Mouse (Mus musculus): ENCODE data around the gene Gtsf1.
"Not testable (repeated sequence)": the region's sequence is repeated elsewhere in the genome, so short reads cannot be mapped to it uniquely, and the experiment has no call there.

Gene Gtsf1

DNA sequence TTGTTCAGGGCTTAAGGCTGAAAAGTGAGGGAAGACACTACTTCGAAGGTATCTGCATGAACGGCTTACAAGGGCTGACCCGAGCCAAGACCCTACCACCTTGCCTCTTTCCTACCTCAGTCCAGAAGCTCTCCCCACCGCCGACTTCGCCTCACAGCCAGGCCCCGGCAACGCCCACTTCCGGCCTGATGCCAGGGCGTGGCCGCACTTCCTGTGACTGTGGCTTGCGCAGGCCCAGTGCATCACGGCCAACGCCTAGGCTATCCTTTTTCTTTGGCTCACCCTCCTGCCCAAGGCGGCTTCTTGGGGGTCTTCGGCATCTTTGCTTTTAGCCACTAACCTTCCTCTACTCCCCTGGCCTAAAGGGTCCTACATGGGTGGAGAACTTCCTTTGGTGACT is at the start of gene Gtsf1:
Gtsf1 (minus strand) TSS at position 230 of the 400 bp plus-strand sequence.
- no peak for DNase-seq (ENCODE audit: extremely low read depth, low read depth, low spot score)

DNA sequence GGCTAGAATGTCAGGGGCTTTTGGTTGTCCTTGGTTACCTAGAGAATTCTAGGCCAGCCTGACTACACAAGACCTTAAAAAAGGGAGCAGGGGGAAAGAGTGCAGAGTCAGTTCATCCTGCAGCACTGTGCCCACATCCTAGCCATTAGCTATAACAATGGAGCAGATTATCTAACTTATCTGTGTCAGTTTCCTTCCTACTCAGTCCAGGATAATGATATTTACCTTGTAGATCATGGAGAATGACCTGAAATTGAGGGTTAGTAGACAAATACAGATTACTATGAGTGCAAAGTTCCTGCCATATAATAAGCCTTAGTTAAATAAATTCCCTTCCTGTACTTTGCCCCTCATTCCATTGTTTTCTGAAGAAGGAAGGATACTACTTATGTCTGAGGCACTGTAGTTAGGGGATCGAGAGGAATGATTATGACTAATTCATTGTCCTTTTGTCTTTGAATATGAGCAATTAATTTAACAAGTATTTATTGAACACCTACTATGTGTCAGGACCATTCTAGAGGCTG is 48.9 kb upstream of the Gtsf1 start:
- DNase-seq (ENCODE audit: extremely low read depth, low read depth, low spot score): no peak

DNA sequence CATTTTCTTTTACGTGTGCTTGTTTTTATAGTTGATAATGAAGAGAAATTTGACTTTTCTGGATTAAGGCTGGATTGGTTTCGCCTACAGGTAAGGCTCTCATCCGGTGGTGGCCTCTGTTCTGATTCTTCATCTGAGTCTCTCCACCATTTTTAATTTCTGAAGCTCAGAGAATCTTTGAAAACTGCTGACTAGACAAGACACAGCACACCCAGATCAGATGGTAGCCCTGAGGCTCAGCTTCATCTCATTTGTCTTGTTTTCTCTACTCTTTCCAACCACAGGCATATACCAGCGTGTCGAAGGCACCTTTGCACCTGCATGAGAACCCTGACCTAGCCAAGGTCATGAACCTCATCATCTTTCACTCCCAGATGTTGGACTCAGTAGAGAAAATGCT is 43.5 kb upstream of the Gtsf1 start:
- no peak for DNase-seq (ENCODE audit: extremely low read depth, low read depth, low spot score)

DNA sequence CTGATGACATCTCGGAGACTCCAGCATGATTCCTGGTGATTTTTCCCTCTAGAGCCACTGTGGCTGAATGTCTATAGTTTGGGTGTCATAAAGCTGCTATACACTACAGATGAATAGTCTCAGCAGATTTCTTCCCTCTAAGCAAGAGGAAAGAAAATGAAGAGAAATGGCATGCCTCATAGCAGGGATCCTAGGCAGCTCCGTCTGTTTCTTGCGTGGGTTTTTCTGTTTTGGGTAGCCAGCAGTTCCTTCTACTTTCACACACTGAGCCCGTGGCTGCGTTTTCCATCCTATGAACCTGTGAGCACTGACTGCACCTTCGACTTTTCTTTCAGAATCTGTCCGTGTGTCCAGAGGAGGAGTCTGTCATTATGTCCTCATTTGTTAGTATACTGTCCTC is 42.9 kb upstream of the Gtsf1 start:
- no peak for DNase-seq (ENCODE audit: extremely low read depth, low read depth, low spot score)

DNA sequence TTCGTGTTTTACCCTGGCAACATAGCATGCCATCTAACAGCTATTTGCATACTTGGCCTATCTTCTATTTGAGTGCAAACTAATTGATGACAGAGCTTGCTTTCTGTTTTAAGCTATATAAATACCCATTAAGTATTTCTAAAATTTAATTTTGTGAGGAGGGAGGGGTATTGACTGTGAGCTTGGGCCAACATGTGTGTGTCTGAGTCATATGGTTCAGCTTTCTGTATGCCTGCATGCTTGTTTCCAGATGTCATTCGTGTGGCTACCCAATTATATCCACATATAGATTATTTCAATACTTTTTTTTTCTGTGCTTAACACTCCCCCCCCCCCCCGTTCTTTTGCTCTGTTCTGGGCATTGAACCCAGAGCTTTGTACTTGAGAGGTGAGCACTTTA is 42.0 kb upstream of the Gtsf1 start:
- DNase-seq (ENCODE audit: extremely low read depth, low read depth, low spot score): no peak

DNA sequence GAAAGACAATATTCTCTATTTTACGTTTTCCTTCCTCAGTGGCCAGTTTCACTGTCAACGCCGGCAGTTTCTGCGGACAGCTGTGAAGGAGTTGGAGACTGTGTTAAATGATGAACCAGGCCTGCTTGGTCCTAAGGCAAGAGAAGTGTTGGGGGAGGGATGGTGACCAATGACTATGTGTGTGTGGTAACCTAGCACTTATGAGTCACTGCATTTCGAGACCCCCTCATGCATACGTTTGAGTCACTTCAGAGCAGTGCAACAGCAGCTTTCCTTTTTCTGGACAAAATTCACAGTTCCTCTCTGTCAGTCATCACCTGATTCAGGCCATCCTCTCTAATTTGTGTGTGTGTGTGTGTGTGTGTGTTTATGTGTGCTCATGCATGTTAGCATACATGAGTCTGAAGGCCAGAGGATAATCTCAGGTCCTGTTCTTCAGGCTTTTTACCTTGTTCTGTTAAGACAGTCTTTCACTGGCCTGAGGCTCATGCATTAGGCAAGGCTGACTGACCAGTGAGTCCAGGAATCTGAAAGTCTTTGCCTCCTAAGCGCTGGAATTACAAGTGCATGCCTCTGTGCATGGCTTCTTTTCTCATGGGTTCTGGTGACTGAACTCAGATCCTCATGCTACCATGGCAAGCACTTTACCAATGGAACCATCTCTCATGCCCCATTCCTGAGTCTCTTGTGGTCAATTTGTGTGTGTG is 41.4 kb upstream of the Gtsf1 start:
- no peak for DNase-seq (ENCODE audit: extremely low read depth, low read depth, low spot score)

DNA sequence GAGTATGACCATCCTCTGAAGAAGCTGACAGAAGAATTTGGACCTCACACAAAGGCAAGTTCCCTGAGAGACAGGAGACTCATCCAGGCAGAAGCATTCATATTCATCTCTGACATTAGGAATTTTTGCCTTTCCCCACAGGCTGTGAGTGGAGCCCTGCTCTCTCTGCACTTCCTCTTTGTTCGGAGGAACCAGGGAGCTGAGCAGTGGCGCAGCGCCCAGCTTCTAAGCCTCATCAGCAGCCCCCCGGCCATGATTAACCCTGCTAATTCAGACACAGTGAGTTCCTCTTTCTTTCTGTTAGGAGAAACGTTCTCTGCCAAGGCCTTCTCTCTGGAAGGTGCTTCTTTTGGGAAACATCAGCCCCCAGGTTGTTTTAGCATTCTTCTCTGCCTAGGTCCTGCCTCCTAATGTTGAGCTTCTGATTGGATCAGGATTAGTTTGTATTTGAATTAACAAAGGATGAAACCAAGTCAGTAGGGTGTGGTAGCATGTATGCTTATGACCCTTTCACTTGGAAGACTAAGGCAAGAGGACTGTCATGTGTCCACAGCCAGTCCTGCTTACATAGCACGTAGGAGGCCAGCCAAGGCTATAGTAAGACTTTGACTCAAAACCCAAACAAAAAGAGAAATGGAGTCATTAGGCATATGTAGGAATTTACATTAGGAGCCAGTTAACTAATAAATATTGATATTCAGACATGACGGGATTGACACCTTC is 32.4 kb upstream of the Gtsf1 start:
- no peak for DNase-seq (ENCODE audit: extremely low read depth, low read depth, low spot score)

DNA sequence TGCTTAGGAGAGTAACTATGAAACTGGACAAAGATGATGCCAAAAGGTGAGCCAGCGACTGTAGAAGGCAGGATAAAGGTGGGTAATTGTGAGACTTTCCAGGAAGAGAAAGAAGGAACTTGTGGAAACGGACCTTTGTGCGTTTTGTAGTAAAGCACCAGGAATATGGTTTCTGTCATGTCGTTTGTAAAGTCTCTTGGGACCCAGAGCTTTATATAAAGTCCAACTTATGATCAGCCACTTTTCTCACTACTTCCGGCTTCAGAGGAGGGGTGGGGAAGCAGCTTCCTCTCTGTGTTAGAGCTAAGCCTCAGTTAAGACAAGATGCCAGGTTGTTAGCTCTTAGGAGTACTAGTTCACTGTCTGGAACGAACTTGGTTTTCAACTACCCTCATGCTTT is 24.2 kb upstream of the Gtsf1 start:
- no peak for DNase-seq (ENCODE audit: extremely low read depth, low read depth, low spot score)

DNA sequence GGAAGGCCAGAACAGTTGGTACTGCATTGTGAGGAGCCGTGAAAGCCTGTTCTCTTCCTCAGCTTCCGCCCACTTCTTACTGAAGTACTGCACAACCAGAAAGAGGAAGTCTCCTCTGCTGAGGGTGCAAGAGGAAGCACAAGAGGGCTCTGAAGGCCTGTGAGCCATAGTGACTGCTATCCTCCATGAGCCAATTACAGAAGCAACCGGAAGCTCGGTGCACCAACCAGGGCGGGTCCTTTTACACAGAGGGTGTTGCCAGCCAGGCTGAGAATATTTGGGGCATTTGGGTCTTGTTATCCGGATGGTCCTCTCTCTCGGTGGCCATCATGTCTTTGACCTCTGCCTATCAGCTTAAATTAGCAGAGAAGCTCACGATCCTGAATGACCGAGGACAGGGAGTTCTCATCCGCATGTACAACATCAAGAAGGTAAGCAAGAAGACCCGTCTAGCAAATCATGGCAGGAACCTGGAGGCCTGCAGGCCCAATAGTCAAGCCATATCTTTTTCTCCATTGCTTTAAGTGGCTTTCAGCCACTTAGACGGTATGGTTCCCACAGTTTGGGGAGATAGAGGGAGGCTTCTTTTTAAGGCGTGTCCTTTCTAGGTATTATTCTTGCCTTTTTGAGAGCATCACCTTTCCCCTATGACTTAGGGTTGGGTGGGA is 23.4 kb upstream of the Gtsf1 start, which contains the start of gene Nckap1l:
Nckap1l (plus strand) TSS at position 244 of the 668 bp plus-strand sequence.
- DNase-seq (ENCODE audit: extremely low read depth, low read depth, low spot score): no peak

DNA sequence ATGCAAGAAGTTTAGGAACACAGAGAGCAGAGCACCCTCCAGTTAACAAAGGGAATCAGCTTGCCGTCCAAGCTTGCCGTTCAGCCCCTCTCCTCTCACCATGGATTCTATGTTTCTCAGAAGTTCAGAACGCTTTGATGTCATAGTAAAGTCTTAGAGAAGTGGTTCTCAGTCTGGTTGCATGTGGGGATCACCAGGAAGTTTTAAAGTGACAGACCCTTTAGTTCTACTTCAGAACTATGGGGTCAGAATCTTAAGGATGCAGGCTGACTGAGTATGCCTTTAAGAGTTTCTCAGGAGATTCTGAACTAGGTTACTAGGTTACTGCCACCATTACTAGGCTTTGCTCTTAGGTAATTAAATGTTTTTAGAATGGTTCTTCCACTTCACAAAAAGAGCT is 18.1 kb upstream of the Gtsf1 start, which contains the start of gene Gtsf2:
Gtsf2 (minus strand) TSS at position 101 of the 400 bp plus-strand sequence.
- DNase-seq (ENCODE audit: extremely low read depth, low read depth, low spot score): no peak

DNA sequence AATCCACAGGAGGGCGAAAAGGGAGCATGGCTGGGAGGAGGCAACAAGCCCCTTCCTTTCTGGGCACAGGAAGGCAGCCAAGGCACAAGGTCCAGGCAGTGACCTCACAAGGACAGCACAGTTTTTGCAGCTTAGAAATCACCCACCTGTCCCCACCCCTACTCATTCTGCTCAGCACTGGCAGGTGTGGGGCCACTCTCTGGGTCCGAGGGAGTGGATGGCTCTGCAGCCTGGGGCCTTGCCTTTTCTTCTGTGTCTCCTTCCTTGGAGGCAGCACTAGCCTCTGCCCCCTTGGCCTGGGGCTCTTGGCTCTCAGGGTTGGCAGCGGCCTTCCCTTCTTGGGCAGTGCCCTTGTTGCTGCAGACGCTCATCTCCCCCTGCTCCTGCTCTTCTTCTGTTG is 15.7 kb upstream of the Gtsf1 start:
- DNase-seq (ENCODE audit: extremely low read depth, low read depth, low spot score): not testable (repeated sequence)

DNA sequence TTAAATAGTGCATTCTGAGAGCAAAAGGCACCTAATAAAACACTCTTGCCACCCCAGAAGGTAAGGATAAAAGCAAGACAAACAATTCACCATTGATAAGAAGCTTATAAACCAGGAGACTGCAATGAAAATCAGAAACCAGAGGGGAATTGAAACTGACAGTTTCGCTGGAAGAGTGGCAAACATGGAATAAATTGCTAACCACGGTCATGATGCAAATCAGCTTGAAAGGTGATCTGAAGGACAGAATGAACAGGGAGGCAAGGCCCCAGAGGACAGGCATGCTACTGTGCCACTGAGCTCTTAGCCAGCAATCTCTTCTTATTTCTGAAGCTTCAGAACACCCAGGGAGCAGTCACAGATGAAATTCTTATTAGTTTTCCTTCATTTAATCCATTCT is 3.3 kb downstream of the Gtsf1 start:
- no peak for DNase-seq (ENCODE audit: extremely low read depth, low read depth, low spot score)

DNA sequence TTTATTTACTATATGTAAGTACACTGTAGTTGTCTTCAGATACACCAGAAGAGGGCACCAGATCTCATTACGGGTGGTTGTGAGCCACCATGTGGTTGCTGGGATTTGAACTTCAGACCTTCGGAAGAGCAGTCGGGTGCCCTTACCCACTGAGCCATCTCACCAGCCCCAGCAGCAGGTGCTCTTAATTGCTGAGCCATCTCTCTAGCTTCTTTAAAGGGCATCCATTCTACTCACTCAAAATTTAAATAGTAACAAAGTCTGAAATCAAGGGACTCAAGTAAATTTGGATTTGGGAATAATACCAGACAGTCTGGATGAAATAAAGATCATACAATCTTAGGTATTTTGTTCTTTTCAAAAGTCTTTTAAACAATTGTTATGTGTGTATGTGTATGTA is 24.7 kb downstream of the Gtsf1 start:
- not testable (repeated sequence) for DNase-seq (ENCODE audit: extremely low read depth, low read depth, low spot score)

DNA sequence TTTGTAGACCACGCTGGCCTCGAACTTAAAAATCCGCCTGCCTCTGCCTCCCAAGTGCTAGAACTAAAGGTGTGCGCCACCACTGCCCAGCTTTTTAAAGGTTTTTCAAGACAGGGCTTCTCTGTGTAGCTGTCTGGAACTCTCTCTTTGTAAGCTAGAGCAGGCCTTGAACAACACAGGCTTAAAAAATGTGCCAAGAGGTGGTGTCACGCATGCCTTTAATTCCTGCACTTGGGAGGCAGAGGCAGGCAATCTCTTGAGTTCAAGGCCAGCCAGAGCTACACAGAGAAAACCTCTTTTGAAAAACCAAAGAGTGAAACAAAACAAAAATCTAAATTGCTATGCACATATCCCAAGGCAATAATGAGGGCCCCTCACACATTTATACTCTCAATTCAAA is 28.9 kb downstream of the Gtsf1 start:
- no peak for DNase-seq (ENCODE audit: extremely low read depth, low read depth, low spot score)

DNA sequence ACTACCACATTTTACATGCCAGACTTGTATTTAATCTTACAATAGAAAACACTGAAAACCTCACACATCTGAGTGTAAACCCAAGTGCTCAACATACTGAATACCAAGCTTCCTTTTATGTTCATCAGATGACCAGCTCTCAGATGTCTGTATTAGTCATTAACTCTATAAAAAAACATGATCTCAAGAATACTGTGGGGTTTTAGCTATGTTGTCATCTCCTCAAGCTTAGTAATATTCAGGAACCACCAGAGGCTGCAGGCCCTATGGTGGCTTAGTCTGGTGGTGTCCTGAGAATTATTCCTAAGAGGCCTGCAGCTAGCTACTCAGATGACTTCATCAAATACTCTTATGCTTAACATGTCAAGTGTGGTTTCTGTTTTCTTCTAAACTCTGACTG is 36.7 kb downstream of the Gtsf1 start:
- DNase-seq (ENCODE audit: extremely low read depth, low read depth, low spot score): no peak

DNA sequence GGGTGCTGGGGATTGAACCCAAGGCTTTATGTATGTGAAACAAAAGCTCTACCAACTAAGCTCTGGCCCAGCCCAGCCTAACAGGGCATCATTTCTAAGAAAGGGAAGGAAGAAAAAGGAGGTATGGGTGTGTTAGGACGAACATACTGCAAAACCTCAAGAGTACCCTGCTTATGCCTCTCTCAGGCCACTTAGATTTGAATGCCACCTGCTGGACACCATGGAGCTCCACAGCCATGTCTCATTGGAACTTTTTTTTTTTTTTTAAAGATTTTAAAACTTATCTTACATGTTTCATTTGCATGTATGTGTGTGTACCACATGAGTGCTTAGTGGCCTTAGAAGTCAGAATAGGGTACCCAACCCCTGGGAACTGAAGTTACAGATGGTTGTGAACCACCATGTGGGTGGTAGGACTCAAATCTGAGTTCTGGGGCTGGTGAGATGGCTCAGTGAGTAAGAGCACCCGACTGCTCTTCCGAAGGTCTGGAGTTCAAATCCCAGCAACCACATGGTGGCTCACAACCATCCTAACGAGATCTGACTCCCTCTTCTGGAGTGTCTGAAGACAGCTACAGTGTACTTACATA is 41.6 kb downstream of the Gtsf1 start:
- DNase-seq (ENCODE audit: extremely low read depth, low read depth, low spot score): no peak

DNA sequence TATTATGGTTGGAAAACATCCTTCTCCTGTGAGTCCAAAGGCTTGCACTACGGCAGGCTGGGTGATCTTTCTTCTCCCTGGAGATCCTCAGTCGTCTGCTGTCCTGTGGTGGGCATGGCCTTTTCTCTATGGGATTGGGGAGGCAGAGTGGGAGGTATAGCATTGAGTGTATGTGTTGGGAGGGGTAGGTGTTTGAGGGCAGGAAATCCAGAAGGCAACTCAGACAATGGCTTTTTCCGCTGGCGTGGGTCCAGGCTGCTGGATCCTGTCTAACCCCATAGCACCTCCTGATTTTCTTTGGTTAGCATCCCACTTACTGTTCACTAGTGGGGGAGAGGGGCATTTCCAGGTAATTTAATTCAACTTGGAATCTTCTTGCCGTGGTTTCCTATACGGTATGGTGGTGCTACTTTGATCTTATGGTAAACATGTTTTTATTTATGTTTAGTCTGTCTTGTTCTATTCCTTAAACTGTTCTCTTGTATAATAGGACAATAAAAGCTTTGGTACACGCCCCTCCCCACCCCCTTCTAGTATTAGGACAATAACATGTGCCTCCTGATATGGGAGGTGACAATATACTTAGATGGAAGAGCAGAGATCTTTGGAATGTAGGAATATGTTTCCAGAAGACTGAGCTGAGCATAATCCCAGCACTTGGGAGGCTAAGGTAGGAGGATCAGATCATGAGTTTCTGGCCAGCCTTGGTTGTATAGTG is 46.3 kb downstream of the Gtsf1 start:
- no peak for DNase-seq (ENCODE audit: extremely low read depth, low read depth, low spot score)

DNA sequence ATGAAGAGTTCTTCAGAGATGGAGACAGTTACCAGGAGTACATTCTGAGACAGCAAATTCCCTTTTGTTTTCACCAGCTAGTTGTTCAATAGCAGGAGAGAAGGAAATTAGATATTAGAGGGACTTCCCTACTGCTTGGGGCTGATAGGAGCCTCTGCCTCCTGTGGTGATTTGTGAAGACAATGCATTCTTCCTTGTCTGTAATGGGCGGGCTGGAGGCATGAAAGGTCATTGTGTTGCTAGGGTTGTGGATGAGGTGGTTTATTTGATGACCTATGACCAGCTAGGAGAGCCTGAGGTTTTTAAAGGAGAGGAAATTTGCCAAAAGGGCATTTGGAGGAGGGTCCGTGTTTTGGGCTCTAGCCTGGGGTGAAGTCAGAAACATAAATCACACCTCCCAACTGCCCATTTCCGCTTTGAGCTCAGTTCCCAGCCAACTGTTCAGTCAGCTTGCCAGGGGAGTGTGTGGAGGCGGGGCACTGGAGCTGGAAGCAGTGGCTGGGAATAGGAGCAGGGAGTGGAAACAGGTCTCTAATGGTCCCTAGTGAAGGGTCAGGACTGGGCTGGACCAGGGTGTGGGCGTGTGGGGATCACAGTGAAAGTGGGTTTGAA is 47.4 kb downstream of the Gtsf1 start:
- no peak for DNase-seq (ENCODE audit: extremely low read depth, low read depth, low spot score)

DNA sequence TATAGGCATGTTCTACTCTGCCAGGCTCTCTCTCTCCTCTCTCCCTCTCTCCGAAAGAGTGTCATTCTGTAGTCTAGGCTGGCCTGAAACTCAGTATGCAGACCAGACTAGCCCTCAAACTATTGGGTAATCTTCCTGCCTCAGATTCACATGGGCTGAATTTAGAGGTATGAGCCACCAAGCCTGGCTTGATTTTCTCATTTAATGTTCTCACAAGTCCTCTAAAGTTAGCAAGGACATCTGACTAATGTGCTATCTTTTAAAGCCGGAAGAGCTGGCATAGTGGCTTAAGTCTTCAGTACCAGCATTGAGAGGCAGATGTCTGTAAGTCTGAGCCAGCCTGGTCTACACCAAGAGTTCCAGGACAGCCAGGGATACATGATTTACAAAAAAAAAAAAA is 48.2 kb downstream of the Gtsf1 start:
- DNase-seq (ENCODE audit: extremely low read depth, low read depth, low spot score): no peak

DNA sequence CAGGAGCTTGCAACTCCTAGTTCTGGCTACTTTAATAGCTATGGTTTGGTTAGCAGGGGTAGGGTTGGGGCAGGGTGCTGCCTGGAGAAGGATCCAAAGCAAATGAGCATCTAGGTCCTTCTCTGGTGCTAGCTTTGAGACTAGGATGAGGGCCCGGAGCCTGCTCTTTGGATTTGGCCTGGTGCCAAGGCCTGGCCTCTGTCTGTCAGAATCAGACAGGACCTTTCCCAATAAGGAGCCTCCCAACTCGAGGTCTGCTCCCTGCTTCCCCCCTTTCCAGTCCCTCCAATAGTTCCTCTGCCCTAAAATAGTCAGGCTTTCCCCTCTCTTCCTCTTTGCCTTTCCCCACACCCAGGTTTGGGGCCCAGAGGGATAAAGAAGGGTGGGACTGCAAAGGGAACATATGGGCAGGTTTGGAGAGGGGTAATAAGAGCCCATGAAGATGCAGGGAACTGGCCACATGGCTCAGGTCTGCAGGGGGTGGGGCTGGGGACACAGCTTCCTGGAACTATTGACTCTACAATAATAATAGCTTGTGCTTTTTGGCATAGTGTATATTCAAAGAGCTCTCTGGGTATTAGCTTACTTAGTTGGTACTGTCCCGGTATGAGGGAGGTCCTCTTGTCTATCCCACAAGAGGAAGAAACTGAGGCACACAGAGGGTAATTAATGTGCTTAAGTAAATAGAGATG is 51.5 kb downstream of the Gtsf1 start:
- DNase-seq (ENCODE audit: extremely low read depth, low read depth, low spot score): no peak
